Mouse (Mus musculus): ENCODE measurements around the gene Uts2b. TPM values are rescaled to one million over a fixed set of nuclear protein-coding genes. Genes with fewer than 3 reads are reported as not detected.

The Uts2b gene
- total and polyA plus RNA-seq, 3 experiments = not detected

GRCm38 (mm10) chr16:27370700-27371099 lies 661 bp upstream of the Uts2b start:
- TF ChIP-seq ELF1 (IDR thresholded peaks at IDR 0.05; ENCODE audit: low read depth, low read length) = no peak
- TF ChIP-seq NRF1 (IDR thresholded peaks at IDR 0.05; ENCODE audit: insufficient read depth, low read depth, low read length, poor library complexity, severe bottlenecking) = no peak
- TF ChIP-seq SIN3A (IDR thresholded peaks at IDR 0.05; ENCODE audit: low read length) = no peak
- no peak for TF ChIP-seq ZMIZ1 (IDR thresholded peaks at IDR 0.05; ENCODE audit: low read depth, low read length)
- TF ChIP-seq NELFE (IDR thresholded peaks at IDR 0.05; ENCODE audit: low read depth, low read length) = no peak
- no peak for TF ChIP-seq CHD2 (IDR thresholded peaks at IDR 0.05; ENCODE audit: low read length)
- TF ChIP-seq ZNF384 (IDR thresholded peaks at IDR 0.05; ENCODE audit: low read depth, low read length) = no peak
- DNase-seq (ENCODE audit: low read depth, low spot score) = no peak
- Histone ChIP-seq H3K4me3 (ENCODE audit: control insufficient read depth in 1 of 2, insufficient read depth in 1 of 2, low read depth in 2 of 2, low read length in 2 of 2) (no peak overlapping the region), H3K27me3 (ENCODE audit: control insufficient read depth in 1 of 2, insufficient read depth in 2 of 2, low read length in 2 of 2) (no peaks in the 10 kb centered on the region), H3K9me3 (replicated peaks; ENCODE audit: insufficient read depth, low read length) (no peaks in the 10 kb centered on the region), H3K36me3 (ENCODE audit: control insufficient read depth in 1 of 2, insufficient read depth in 2 of 2, low read length in 2 of 2) (peaks cover 0 to 4% of the 10 kb centered on the region in 2 experiments; a peak in 2 of 4 replicates), H3K79me2 (ENCODE audit: control insufficient read depth, insufficient read depth, low read length, poor library complexity) (no peaks in the 10 kb centered on the region), H3K4me1 (ENCODE audit: control insufficient read depth in 1 of 2, insufficient read depth in 2 of 2, low read length in 2 of 2) (peaks cover 0 to 2% of the 10 kb centered on the region in 2 experiments; a peak in 1 of 4 replicates), H3K9ac (ENCODE audit: control insufficient read depth, low read depth, low read length, poor library complexity, severe bottlenecking) (no peak overlapping the region), H3K27ac (ENCODE audit: control insufficient read depth, low read depth, low read length) (no peak overlapping the region)

DNA sequence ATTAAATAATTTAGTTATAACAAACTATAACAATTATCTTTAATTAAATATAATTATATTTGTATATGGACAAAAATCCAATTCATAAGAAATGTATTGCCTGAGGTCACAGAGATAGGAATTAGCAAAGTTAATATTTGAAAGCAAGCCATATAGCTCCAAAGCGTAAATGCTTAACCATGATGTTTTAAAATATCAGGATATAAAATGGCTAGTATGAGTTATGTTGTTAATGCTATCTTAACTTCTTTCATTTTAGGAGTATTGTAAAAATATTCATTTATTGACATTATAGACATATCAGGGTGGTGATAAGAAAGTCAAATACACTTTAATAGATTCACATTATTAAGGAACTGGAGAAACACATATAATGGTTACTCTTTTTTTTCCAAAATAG lies 10.0 kb downstream of the Uts2b start:
- no peaks in the 10 kb centered on the region for H3K79me2 ChIP-seq (ENCODE audit: control insufficient read depth, insufficient read depth, low read length, poor library complexity)
- TF ChIP-seq EP300 (IDR thresholded peaks at IDR 0.05; ENCODE audit: low read depth in 1 of 2, low read length in 2 of 2) = no peak
- TF ChIP-seq MAX (IDR thresholded peaks at IDR 0.05; ENCODE audit: low read length) = no peak
- no peak overlapping the region for H3K4me3 ChIP-seq (ENCODE audit: control insufficient read depth in 1 of 2, insufficient read depth in 1 of 2, low read depth in 2 of 2, low read length in 2 of 2)
- no peaks in the 10 kb centered on the region for H3K4me1 ChIP-seq (ENCODE audit: control insufficient read depth in 1 of 2, insufficient read depth in 2 of 2, low read length in 2 of 2)
- no peak overlapping the region for H3K9ac ChIP-seq (ENCODE audit: control insufficient read depth, low read depth, low read length, poor library complexity, severe bottlenecking)
- no peak for DNase-seq (ENCODE audit: low read depth, low spot score)
- H3K36me3 ChIP-seq (ENCODE audit: control insufficient read depth in 1 of 2, insufficient read depth in 2 of 2, low read length in 2 of 2) = no peaks in the 10 kb centered on the region
- H3K27ac ChIP-seq (ENCODE audit: control insufficient read depth, low read depth, low read length) = no peak overlapping the region
- no peaks in the 10 kb centered on the region for H3K9me3 ChIP-seq (replicated peaks; ENCODE audit: insufficient read depth, low read length)
- no peaks in the 10 kb centered on the region for H3K27me3 ChIP-seq (ENCODE audit: control insufficient read depth in 1 of 2, insufficient read depth in 2 of 2, low read length in 2 of 2)

- no peak for DNase-seq (ENCODE audit: low read depth, low spot score)
Measured at GRCm38 (mm10) chr16:27354464-27354863, 15.6 kb downstream of the Uts2b start.

More at GRCm38 (mm10) chr16:27354464-27354863, 15.6 kb downstream of the Uts2b start:
- H3K27ac ChIP-seq (ENCODE audit: control insufficient read depth, low read depth, low read length) = no peak overlapping the region
- H3K4me3 ChIP-seq (ENCODE audit: control insufficient read depth in 1 of 2, insufficient read depth in 1 of 2, low read depth in 2 of 2, low read length in 2 of 2) = no peak overlapping the region
- H3K9me3 ChIP-seq (replicated peaks; ENCODE audit: insufficient read depth, low read length) = no peaks in the 10 kb centered on the region
- no peaks in the 10 kb centered on the region; a peak in 1 of 4 replicates for H3K36me3 ChIP-seq (ENCODE audit: control insufficient read depth in 1 of 2, insufficient read depth in 2 of 2, low read length in 2 of 2)
- no peaks in the 10 kb centered on the region for H3K79me2 ChIP-seq (ENCODE audit: control insufficient read depth, insufficient read depth, low read length, poor library complexity)
- TF ChIP-seq SIN3A (IDR thresholded peaks at IDR 0.05; ENCODE audit: low read length) (no peak), TCF12 (IDR thresholded peaks at IDR 0.05; ENCODE audit: low read depth, low read length) (no peak), E2F4 (IDR thresholded peaks at IDR 0.05; ENCODE audit: borderline replicate concordance, low read depth, low read length) (no peak), ZC3H11A (IDR thresholded peaks at IDR 0.05; ENCODE audit: low read depth, low read length) (no peak), HCFC1 (IDR thresholded peaks at IDR 0.05; ENCODE audit: low read depth, low read length) (no peak), CHD2 (IDR thresholded peaks at IDR 0.05; ENCODE audit: low read length) (no peak)
- no peaks in the 10 kb centered on the region for H3K4me1 ChIP-seq (ENCODE audit: control insufficient read depth in 1 of 2, insufficient read depth in 2 of 2, low read length in 2 of 2)
- no peak overlapping the region for H3K9ac ChIP-seq (ENCODE audit: control insufficient read depth, low read depth, low read length, poor library complexity, severe bottlenecking)
- H3K27me3 ChIP-seq (ENCODE audit: control insufficient read depth in 1 of 2, insufficient read depth in 2 of 2, low read length in 2 of 2) = peaks cover 0 to 1% of the 10 kb centered on the region in 2 experiments; a peak in 2 of 4 replicates

All from MEL (cell line).